Mouse (Mus musculus): ENCODE measurements around the gene Pdzd3.

Pdzd3 gene

DNA sequence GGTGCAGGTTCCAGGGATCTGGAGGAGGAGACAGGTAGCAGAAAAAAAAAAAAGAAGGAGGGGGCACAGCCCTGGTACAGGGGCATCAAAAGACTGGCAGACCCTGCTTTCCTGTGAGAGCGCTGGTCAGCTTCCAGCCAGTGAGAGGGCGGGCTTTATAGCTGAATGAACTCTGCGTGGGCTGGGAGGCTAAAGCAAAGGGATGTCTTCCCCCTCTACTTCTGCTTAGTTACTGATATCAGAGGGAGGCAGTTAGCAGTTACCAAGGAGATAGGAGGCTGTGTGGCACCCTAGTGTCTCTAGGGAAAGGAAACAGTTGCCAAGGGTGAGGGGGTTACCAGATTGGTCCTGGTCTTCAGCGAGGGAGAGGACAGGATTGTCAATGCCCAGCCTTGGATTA lies 826 bp downstream of the Pdzd3 start:
- no peak for DNase-seq (ENCODE audit: low spot score)

DNA sequence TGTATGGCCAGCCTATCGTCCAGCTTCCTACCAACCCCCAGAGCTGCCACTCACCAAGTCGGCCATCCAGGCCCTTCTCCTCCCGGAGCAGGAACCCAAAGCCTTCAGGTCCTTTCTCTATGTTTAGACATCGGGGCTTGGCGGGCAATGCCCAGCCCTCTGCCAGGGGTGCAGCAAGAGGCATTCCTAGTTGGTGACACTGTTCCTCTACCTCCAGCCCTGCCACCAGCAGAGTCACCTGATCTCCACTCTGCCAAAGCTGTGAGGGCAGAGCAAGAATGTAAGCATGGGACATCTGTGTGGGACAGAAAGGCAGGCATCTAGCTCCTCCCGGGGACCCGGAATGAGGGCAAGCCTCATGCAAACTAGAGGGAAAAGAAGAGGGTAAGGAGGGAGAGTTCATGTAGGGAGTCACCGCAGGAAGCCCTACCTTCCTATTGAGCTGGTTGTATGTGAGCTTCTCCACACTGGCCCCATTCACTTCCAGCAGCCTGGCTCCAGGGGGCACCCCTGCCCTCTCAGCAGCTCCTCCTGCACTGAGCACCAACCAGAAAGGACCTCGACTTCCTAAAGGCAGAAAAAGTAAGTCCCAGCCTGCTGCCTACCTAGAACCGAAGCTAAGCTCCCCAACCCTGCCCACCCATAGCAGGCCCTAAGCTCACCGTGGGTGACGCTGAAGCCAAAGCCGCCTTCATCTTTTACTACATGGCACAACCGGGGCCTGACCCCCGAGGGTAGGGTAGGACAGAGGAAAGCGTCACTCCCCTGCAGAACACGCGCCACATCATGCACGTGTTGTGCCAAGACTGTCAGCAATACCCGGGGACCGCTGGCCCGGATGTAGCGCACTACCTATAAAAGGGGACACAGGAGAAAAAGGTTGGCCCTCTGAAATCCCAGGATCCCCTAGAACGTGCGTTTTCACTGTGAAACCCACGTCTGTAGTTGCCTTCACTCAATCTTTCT lies 1.8 kb downstream of the Pdzd3 start:
- peak; percentile 77 for DNase-seq (ENCODE audit: low spot score)

DNA sequence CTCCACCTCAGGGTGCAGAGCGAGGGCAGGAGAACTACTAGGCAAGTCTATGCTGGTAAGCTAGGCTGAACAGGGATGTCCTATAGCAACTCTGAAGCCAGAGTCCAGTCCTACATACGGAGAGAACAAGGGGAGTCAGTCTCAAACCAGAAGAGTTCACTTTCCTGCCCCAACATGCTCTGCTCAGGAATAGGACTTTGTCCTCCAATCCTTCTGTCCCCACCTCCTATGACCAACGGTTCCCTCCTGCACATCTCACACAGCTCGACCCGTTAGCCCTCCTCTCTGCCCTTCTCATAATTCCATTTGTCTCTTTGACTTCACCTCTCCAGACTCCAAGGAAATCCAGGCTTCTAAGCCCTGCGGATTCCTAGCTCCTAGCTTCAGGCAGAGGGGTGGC lies 3.4 kb downstream of the Pdzd3 start:
- no peak for DNase-seq (ENCODE audit: low spot score)

DNA sequence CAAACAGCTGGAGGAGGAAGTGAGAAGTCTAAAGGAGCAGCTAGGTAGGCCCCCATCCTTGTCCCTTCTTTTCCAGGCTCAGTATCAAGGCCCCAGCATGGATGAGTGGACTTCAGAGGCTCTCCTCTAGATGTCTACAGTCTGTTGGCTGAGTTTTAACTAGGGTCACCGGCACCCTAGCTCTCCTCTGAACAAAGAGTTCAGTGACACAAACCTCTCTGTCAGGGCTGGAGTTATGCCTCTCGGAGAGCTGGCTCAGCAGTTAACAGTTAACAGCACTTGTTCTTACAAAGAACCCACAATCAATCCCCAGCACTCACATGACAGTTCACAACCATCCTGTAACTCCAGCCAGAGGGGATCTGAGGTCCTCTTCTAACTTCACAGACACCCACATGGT lies 7.7 kb downstream of the Pdzd3 start:
- DNase-seq (ENCODE audit: low spot score), result no peak

DNA sequence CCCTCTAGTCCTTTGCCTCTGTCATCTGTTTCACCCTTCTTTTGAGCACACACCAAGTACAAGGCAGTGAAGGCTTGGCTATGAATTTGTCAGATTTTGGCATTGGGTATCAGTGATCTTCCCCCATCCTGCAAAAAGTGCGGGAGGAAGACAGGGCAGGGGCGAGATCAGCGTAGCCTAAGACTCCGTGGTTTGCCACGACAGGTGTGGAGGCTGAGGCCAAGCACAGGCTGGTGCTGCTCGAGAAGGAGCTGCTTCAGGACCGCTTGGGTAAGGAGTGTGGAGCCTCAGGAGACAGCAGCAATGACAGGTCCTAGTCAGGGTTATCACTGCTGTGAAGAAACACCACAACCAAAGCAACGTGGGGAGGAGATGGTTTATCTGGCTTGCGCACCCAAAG lies 9.9 kb downstream of the Pdzd3 start:
- no peak for DNase-seq (ENCODE audit: low spot score)

DNA sequence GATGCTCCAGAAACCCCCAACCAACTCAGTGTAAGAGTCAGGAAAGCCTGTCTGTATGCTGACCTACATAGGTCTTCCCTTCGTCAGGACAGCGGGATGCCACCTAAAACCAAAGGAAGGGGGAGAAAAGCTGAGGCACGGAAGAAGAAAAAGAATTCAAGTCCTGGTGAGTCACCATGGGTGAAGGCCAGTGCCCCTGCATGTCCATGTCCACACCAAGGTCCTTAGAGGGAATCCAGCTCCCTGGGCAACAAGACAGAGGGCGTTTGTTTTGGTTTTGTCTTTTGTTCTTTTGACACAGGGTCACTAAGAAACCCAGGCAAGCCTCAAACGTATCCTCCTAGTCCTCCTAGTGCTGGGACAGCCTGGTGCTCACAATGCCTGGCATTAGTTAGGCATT lies 10.4 kb downstream of the Pdzd3 start:
- no peak for DNase-seq (ENCODE audit: low spot score)

DNA sequence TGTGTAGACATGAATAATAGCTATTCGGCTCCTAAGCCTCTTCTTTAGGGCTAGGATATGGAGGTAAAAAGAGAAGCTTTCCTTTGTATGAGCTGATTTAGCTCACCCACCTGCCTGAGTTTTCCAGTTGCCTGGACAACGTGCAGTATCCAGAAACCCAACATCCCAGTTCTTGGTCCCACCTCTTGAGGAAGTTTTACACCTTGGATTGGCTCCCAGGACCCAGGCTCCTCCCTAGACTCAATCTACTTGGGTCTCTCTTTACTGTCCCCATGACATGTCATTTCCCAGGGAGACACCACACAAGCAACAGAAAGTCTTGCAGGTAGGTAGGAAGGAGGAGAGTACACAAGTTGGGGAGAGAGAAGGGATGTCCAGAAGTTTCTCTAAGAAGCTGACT lies 10.9 kb downstream of the Pdzd3 start, which contains the start of gene Ccdc153:
TSS of gene Ccdc153 (plus strand) at position 278 of the 400 bp plus-strand sequence.
- no peak for DNase-seq (ENCODE audit: low spot score)

DNA sequence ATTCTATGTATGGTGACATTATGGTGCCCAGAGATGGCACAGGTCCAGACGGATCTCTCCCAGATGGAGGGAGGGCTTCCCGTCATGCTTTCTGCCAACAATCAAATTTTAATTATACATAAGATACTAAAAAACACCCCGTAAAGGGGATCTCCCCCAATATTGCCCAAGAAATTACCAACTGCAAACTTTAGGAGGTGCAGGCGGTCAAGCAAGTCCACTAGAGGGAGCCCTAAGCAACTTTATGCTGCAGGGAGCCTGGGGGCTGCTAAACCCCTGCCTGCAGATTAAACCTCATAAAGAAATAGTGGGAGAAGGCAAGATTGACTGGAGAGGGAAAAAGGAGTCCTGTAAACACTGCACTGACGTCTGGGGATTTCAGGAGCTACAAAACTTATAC lies 11.8 kb downstream of the Pdzd3 start:
- peak; percentile 81 for DNase-seq (ENCODE audit: low spot score)

DNA sequence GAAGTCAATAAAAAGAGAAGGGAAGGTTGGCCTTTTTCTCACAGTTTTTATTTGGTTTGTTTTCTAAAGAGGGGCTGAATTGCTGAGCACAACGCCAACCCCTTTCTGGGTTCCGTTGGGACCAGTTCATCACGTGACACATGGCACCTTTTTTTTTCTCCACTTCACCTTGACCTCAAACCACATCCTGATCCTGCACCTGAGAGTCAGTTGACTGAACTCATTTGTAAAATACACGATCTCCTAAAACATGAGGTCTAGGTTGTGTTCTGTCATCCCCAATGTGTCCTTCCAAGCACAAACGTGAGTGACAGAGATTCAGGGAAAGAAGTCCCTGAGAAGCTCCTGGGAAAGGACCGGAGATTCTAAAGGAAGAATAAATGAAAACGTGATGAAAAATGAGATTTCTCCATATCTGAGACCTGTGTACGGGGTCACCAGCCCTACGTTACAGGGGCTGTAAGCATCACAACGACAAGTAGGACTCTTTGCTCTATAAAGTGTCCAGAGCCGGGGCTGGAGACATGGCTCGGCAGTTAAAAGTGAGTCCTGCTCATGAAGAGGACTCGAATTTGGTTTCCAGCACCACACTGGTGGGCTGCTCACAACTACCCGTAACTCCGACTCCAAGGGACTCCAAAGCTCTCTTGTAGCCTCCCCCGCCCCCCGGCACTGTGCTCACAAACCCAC lies 12.6 kb downstream of the Pdzd3 start:
- DNase-seq (ENCODE audit: low spot score), result no peak

DNA sequence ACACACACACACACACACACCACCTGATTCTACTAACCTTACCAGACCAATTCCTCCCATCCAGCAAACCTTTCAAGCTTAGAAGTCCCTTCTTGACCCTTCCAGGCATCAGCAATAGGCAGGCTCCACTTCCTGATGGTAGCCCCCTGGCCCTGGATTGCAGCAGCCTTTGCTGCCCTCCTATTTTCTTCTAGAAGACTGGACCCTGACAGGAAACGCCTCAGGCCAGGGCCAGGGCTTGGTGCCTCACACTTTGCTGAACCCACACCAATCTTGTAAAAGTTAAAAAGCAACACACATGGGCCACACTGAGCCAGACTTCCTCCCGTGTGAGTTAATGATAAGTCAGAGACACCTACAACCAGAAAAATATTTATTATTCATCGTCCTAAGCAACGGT lies 14.1 kb downstream of the Pdzd3 start:
- DNase-seq (ENCODE audit: low spot score), result no peak

DNA sequence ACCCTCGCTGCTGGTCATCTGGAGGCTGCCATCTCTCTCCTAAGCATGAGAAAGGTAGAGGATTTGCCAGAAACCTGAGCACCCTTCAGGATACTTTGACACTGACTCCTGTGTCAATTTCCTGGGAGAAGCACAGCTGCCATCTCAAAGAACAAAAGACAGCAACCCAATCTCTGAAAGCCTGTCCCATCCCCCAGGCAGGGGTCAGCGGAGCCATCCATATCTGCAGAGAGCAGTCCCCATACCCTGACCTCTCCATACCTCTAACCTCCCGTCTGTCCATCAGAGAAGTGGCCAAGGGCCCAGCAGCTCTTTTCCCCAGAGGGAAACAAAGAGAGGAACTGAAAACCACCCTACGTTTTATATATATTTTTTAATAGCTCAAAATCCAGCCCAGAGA lies 14.7 kb downstream of the Pdzd3 start:
- no peak for DNase-seq (ENCODE audit: low spot score)

DNA sequence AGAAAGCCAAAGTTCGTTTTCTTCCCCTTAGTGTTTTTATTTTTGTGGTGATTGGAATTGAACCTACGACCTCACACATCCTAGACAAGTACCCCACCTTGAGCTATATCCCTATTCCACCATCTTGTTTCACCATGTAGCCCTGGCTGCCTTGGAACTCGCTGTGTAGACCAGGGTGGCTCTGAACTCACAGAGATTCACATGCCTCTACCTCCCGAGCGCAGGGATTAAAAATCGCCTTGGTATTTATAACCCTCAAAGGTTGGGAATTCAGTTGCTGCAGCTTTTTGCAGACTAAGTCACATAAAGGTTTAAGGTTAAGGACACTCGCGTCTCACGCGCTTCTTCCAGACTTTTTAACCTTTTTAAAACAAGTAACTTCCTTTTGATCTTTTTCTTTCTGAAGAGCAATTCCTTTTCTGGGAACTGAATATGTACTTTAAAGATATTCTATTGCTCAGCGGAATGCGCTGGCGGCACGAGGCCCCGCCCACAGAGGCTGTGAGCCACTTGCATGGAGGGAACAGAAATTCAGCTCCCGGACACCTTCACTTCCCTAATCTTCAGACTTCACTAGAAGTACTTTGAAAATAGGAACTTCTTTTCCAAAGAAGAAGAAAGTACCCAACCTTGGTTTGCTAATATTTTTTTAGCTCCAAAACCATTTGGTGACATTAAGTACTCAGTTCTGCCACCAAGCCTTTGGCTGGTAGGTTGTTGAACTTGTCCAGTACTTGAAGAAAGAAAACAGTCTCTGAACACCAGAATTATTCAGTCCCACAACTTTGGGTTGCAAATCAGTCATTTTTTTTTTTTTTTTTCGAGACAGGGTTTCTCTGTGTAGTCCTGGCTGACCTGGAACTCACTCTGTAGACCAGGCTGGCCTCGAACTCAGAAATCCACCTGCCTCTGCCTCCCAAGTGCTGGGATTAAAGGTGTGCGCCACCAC lies 16.5 kb downstream of the Pdzd3 start:
- DNase-seq (ENCODE audit: low spot score), result peak; percentile 56

DNA sequence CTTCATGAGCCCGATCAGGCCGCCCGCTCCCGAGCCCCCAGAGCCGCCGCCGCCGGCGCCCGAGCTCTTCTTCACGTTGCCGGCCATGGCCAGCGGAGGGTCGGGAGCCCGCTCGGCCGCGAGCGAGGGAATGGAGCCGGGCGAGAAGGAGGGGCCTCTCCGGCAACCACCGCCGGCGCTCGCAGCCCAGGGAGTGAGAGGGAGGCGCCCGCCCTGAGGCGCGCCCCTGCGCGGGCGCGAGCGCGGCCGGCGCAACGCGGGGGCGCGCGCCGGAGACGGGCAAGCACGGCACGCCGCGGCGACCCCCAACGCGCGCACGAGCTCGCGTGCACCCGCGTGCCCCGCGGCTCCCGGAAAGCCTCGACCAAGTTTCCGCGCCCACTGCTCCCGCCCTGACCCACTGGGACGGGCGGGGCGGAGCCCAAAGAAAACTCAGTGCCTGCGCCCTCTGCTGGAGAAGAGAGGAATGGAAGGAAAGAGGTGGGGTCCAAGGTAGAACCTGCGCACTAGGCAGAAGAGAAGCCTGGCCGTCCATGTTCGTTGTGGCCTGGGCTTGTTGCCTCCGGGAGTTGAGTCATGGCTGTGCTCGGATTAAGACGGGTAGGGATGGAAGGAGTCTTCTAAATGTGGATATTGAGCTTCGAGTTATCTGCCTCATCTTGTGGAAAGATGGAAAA lies 17.3 kb downstream of the Pdzd3 start, which contains the start of gene Cbl:
TSS of gene Cbl (minus strand) at position 248 of the 677 bp plus-strand sequence.
- DNase-seq (ENCODE audit: low spot score), result peak; percentile 98

DNA sequence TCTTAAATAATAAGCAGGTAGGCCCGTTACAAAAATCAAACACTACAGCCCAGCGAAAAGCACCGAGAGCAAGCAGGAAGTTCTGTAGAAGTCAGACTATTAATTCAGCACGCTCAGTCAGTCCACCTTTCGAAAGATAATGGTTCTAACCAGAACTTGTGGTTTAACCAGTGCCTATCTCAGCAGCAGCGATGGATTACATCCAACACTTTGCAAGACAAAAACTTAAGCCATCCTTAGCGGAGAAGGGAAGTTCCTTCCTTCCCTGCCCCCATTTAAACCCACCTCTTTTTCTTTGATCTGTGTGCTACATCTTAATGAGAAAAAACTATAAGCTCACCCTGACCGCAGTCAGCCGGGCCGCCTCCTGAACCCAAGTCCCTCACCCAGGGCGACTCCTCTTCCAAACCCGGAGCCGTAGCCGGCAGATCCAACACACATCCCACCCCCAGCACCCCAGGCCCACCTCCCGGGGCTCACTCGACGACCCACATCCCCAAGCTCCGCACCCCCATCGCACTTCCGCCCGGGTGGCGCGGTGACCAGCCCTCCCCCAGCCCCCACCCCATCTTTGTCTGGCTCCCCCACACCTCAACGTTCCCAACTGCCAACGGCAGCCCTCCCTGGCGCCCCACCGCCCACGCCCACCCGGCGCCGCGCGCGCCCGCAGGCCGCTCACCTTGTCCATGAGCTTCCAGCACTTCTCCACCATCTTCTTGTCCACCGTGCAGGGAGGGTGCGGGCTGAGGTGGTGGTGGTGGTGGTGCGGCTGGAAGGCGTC lies 18.1 kb downstream of the Pdzd3 start:
- no peak for DNase-seq (ENCODE audit: low spot score)

DNA sequence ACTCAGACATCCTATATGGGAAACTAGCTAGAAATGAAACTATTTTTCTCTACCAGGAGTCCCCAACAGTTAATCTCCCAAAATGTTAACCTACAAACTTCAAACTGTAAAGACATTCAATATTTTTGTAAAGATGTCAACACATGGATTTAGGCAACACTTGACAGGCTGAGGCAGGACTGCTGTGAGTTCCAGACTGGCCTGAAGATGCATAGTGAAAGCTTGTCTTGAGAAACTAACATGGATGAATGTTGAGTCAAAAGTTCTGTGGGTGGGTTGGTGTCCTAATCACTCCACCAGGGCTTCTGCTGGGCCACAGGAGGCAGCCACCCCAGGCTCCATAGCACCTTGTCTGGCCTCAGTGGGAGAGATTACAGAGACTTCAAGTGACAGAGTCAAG lies 19.7 kb downstream of the Pdzd3 start:
- no peak for DNase-seq (ENCODE audit: low spot score)

DNA sequence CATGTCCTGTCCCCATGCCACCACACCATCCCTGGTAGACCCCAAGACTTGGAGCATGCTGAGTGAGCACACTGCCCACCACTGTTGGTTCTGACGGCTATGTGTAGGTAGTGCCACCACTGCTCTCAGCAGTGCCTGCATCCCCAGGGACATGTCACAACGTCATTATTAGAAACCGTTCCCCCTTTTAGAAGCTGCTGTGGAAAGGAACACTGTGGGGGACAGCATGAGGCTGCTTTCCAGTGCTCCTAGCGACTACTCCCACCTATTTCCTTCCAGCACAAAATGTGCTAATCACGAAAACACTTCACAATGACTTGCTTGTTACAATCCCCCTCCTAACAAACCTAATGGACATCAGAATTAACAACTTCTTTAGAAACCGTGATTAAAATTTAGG lies 25.3 kb downstream of the Pdzd3 start:
- no peak for DNase-seq (ENCODE audit: low spot score)

DNA sequence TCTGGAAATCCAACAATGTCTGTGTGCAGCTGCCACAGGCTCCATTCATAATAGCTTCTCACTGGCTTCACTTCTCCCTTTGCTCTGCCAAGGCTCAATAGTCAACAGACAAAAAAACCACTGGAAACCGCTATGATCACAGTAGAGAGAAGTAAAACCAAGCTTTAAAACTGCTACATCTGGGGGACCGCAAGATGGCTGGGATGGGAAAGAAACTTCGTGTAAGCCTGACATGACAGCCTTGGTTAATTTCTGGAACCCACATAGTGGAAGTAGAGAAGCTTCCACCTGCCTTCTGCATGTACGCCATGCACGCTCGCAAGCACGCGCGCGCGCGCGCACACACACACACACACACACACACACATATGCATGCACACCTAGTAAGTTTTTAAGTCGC lies 37.7 kb downstream of the Pdzd3 start:
- DNase-seq (ENCODE audit: low spot score), result no peak

DNA sequence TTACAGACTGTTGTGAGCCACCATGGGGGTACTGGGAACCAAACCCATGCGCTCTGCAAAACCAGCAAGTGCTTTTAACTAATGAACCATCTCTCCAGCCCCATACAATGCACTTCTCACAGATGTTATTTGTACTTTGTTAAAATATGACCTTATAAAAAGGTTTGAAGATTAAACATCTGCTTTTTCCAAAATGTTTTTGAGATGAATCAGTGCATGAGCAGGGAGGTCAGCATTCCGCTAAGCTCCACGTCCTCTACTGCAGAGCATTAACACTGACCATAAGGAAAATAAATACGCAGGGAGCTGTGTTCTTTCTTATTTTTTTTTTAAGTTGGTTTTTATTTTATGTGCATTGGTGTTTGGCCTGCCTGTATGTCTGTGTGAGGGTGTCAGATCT lies 38.9 kb downstream of the Pdzd3 start:
- DNase-seq (ENCODE audit: low spot score), result no peak

DNA sequence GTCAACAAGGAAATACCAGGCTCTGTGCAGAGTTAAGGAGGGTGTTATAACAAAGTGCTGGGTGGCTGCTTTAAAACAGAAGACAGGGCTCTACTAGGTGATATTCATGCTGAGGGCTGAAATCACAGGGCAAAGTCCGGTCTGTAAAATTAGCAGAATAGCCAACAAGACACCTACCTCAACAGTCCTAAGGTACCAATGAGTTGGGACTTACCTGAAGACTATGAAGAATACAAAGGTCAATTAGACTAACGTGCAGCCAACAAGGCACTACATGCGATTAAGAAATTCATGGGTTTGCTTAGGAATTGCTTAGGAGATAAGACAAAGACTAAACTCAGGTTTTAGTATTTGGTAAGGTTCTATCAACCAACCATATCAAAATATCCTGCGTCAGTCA lies 41.9 kb downstream of the Pdzd3 start:
- DNase-seq (ENCODE audit: low spot score), result no peak

DNA sequence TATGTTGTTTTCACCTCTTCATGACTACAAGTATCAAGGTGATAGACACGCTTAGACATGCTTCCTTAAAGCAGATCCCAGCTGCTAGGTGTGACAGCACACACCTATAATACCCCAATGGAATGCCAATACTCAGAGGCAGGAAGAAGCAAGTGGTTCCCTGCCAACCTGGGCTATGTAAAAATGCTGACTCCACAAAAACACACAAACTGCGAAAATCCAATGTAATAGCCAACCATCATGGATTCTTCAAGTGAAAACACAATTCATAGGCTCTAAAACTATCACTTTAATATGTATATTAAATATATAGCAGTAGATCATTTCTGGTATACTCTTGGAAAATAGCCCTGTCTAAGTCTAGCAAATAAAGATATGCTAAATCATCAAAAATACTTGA lies 43.4 kb downstream of the Pdzd3 start:
- no peak for DNase-seq (ENCODE audit: low spot score)

DNA sequence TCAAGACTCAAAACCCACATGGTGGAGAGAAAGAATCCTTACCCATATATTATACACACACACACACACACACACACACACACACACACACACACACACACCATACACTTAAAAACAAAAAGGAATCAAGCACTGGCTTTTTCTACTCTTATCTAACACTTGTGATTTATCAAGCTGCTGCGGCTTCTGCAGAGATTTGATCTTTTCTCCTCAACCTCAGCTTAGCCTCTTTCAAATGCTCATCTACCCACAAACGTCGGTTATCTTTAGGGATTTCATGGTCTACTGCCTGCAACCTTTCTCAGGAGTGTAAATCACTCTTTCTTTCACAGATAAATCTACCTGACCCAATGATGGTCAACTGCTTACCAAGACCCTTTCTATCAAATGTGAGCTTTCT lies 50.8 kb downstream of the Pdzd3 start:
- no peak for DNase-seq (ENCODE audit: low spot score)
